Mouse (Mus musculus) hematopoietic stem cell, adult 5-6 weeks (primary cell): ENCODE measurements around the gene Bco1. TPM values are rescaled to one million over a fixed set of nuclear protein-coding genes. Genes with fewer than 3 reads are reported as not detected.

ENCODE experiments used
- ATAC-seq, 2 experiments: fragments of 125-278 bp in 1 of 2; replicated peaks in 1 of 2; 2 replicates each; pipeline ENCODE4 v1.8.0; 2016 to 2017; ENCODE audit warnings: inconsistent platforms in 2 of 2, mild to moderate bottlenecking in 2 of 2, moderate number of reproducible peaks in 2 of 2, low read depth in 1 of 2, moderate TSS enrichment in 1 of 2; ENCODE audit not compliant: low FRiP score in 2 of 2, poor library complexity in 2 of 2, severe bottlenecking in 2 of 2, insufficient read depth in 1 of 2, low TSS enrichment in 1 of 2
- total RNA-seq: library from RNA; stranded (forward); fragments of 172-1452, 232-1000 nt; gene quantifications from 2 replicates; pipeline ENCODE4 v1.2.3, GENCODE M21; 2017

The Bco1 gene
- total RNA-seq, 1 experiment from 2014 or later, result 0.40 TPM

DNA sequence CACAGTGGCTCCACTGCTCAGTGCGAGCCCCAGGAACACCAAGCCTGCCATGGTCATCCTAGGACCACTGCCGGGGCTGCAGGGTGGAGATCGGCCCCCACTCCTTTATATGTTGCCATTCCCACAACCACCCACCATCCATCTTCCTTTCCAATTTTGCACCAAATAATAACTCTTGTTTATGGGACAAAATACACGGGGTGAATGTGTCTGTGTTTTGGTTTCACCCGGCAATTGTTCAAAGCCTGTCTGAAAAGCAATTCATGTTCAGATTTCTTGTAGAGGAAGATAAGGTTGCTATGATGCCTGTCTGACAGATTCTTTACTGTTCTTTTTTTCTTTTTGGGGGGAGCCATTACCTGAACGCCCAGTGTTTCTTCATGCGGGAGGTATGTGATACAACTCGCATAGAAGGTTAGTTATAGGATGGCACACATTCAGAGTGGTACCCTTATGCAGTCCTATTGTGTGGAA is 13.2 kb upstream of the Bco1 start, which contains the start of gene Pkd1l2:
Gene Pkd1l2, minus strand, starts transcription at position 51 of the 474 bp plus-strand sequence.
- no peak for ATAC-seq

DNA sequence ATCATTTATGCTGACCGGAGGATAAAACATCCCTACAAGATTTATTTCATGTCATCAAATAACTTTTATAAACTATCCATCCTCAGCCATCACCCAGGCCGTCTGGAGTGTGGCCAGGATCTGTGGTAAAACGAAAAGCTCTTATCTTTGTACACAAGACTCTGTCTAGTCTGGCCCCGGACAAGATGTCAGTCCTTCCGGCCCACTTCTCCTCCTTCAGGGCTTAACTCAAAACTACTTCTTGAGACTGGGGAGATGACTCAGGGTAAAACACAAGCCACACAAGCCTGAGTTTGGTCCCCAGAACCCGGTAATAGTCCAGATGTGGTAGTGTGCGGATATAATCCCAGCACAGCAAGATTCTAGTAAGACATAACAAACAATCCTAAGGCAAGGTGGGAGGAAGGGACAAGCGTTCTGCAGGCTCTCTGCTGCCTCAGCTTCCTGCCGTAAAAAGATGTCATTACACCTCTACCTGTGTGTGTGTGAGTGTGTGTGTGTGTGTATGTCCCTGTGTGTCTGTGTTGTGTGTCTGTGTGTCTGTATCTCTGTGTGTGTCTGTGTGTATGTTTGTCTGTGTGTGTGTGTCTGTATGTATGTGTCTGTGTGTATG is 12.6 kb upstream of the Bco1 start:
- ATAC-seq, result peak; percentile 79 to 81

DNA sequence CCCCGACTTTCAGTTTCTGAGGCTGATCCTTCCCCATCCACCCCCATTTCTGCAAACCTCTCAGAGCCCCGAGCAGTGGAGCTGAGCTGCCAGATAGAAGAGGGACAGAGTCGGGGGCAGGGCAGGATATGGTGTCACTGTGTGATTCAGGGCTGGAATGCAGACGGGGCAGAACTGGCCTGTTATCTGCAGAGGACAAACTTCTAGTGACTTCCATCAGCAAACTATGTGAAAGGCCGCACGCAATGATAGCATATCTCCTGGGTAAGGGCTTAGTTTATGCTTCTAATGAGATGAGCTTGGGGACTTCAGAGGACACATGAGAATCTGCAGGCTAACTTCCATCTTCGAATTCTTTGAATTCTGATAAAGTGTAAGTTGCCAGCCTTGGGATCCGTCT is 10.1 kb upstream of the Bco1 start:
- peak; percentile 24 to 32; a peak in 1 of 4 replicates for ATAC-seq

DNA sequence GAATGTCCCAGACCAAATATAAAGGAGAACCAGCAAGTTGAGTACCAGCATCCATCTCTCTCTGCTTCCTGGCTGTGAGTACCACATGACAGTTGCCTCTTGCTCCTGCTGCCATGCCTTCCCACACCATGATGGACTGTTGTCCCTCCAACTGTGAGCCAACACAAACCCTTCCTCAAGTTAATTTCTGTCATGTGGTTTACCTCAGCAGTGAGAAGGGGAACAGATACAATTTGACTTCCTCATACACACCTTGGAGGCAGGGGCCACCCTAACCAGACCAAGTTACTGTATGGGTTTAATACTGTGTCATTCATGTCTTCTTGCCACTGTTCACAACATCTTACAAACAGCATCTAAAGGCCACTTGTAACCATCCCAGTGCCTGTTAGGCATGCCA is 8.6 kb upstream of the Bco1 start:
- no peak for ATAC-seq

DNA sequence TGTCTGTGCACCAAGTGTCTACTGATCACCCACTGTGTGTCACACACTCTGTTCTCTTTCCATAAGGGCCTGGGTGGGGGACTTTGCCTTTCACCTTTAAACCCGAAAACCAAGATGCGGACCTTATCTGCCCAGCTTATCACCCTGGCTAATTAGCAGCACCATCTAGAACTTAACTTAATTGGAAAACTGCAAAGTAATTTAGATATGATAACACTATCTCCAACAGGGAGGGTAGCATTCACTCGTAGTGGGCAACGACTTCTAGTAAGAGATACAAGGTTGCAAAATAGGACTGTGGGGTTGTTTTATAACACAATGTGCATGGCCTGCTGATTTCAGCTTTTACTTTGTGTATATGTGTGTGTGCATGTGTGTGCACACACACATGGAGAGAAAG is 5.9 kb upstream of the Bco1 start:
- no peak for ATAC-seq

DNA sequence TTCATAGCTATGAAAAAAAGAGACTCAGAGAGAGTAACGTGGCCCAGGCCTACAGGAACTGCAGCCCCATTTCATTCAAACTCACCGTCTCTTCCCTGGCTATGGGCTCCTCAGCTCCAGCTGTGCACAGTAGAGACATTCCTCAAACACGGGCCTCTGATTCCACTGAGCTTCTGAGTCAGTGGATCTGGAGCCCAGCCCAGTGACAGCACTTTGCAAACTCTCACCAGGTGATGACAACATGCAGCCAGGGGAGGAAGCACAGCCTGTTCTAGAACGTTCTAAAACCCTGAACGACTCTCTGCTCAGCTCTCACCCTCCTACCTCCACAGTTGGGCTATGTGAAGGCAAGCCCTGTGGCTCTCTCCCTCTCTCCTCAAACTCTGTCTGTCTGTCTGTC is 1.6 kb upstream of the Bco1 start:
- no peak for ATAC-seq

DNA sequence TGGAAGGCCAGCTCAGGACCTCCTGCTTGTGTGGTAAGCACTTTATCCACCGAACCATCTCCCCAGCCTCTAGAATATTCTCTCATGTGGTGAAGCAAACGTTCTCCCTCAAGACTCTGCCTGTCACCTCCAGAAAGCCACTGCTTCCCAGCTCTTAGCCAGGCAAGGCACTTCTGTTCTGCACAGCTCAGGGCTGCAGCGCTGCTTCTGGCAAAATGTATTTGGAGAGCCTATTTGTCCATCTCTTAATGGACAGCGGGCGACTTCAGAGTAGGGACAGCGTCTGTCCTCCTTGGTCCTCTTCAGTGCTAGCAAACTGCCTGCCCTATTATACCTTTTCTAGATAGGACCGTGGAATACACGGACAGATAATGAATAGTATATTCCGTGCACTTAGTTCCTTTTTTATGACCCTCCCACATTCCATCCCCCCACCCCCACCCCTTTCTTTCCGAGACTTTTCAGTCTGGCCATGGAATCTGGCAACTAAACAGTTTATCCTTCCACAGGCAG is 1.5 kb downstream of the Bco1 start:
- no peak for ATAC-seq

DNA sequence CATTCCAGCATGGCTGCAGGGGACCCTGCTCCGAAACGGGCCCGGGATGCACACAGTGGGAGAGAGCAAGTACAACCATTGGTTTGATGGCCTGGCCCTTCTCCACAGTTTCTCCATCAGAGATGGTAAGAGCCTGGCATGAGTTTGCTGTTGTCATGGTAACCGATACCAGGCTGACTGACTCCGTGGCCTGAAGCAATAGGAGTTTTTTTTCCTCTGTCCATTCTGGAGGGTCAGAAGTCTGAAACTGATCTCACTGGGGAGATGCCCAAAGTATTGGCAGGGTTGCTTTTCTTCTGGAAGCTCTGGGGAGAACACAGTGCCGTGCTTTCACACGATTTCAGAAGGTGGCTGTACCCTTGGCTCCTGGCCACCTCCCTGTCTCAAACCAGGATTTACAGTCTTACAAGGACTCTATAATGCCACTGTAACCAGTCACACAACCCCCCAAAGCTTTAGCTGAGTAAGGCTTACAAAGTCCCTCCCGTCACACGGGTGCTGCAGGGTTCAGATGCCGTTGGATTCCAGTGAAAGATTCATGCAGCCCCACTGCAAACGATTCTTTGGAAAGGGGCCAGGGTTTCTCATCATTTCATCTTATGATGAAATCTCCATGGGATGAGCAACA is 2.0 kb downstream of the Bco1 start:
- no peak for ATAC-seq

DNA sequence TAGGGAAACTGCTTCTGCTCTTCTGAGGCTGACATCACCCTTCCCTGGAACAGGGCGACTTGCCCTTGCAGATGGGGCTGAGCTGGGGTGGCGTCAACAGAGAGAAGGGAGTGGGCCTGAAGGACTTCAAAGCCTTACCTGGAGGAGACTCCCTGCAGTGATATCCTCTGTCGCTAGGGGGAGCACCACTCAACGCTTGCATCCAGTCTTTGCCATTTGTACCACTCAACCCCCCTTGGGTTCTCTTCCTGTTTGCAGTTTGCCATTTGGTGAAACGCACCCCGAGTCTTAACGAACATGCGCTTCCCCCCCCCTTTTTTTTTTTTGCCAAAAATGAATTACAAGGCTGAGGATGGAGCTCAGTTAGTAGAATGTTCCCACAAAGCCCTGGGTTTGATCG is 11.9 kb downstream of the Bco1 start:
- ATAC-seq, result peak; percentile 85 to 89

DNA sequence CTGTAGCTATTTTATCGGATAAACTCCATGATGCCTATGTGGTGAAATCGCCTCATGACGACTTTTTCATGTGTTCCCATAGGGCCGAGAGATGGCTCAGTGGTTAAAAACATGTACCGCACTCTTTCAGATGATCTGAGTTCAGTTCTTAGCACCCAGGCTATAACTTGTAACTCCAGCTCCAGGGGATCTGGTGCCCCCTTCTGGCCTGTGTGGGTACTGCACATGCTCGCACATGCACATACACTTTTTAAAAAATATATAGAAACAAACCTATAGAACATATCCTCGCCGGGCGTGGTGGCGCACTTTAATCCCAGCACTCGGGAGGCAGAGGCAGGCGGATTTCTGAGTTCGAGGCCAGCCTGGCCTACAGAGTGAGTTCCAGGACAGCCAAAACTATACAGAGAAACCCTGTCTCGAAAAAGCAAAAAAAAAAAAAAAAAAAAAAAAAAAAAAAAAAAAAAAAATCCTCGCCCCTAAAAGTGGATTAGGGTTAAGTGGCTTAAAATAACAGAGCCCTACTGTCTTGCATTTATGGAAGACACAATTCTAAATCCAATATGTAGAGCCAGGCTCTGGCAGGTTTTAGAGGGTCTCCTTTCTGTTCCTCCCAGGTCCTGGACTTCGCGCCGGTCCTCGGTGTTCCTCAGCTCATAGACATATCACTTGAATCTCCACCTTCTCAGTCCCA is 13.5 kb downstream of the Bco1 start:
- ATAC-seq, result no peak

DNA sequence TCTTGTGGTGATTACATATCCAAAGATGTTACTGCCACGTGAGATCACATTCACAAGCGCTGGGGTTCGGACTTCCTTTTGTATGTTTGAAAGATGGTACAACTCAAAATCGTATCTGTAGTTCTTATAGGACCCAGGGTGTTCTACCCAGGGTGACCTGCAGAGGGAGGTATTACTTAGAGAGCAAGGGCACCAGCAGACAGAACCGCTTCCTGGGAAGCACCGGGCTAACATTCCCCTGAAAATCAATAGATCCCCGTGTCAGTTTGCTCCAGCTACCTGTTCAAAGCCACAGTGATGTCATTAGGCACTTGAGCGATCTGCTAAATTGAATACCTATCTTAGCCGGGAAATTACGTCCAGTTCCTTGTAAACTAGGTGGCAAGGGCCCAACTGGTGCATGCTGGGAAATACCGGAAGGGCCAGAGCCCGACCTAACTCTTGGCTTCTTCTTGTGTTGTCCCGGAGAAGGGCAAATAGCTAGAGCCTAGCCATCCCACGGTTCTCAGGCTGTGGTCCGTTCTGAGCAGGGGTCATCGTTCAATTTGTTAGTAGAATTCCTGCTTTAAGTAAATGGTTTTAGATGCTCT is 14.2 kb downstream of the Bco1 start:
- no peak for ATAC-seq

DNA sequence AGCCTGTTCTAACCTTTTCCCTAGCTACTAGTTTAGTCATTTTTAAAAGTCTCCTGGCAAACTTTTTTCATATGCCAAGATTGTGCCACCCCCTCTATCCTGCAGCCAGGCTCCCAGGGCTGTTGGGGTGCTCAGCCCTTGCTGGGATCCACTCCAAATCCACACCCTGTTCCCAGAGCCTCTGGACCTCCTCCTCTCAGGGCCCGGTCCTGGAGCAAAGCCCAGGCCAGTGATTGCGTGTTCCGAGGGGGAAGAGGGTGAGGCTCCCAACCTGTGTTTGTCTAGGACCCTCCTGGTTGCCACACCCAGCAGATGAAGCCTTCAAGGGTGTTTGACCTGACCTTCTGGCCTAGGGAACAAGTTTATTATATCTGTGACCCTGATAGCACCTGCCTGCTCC is 16.0 kb downstream of the Bco1 start:
- ATAC-seq, result no peak

DNA sequence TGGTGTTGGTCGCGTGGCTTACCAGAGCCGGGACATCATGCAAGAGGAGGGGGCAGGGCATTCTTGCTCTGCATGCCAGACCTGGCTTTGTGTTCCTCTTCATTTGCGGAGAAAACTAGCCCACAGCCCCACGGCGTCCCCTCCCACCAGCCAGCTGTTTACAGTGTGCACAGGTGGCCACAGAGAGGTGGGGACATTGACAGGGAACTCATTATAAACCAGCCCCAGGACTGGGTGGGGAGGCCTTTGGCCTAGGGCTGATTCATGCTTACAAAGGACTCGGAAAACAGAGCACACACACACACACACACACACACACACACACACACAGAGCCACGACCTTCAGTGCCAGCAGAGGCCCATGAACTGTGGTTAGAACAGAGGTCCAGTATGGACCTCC is 16.6 kb downstream of the Bco1 start:
- ATAC-seq, result no peak

DNA sequence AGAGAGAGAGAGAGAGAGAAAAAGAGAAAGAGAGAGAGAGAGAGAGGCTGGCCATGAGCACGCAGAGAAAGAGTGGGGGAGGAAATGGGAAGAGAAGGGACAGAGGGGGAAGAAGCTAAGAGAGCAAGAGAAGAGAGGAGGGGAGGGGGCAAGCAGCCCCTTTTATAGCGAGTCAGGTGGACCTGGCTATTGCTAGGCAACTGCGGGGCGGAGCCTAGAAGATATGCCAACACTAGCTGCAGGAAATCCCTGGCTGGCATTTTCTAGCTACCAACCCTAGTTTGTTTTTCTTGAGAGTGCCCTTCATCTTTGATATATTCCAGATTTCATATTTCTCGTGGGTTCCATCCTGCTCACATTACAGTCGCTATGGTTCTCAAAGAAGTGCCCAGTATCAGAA is 19.4 kb downstream of the Bco1 start:
- no peak for ATAC-seq

DNA sequence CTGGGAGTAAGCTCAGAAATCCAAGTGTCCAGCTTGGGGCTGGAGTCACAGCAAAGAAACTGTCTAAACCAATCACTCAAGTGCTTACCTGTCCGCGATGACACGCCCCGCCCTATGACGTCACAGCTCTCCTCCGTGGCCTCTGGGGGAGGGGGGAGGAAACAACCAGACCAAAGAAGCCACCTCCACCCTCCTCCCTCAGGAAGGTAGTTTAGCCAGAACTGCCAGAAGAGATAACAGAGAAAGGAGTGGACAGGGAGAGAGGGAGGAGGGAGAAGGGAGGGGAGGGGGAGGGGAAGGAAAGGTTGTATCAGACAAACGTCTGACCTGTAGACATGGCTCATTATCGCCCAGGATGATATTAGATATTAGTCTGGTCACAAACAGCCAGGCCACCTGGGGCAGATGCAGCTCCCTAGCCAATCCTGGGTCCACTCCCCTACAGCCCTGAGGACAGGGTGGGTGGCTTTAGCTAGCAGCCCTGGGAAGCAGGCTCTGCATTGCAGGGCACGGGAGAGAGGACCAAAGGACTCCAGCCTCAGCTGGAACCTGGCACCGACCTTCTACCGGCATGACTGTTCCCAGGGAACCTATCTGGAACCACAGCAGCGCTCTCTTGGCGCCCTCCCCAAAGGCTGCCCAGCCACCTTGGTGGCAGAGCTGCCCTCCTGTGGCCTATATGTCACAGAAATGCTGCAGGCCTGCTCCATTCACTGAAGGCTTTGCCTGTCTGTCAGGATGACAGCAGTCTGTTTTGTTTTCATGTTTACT is 20.2 kb downstream of the Bco1 start:
- ATAC-seq, result peak in 1 of 2 experiments; percentile 42; a peak in 1 of 4 replicates

DNA sequence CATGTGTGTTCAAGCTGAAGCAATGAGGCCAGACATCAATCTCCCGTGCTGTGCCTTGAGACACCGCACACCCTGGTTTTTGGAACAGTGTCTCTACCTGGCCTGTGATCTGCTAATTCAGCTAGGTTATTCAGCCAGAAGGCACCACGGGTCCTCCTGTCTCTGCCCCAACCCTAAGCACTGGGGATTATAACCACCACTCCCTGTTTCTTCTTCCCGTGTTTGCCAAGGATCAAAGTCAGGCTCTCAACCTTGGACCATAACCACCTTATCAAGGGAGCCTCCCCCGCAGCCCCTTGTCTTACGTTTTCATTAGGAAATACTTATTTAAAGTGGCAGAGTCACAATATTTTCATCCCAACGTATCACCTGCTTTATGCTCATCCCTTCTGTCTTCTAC is 20.9 kb downstream of the Bco1 start:
- ATAC-seq, result no peak

DNA sequence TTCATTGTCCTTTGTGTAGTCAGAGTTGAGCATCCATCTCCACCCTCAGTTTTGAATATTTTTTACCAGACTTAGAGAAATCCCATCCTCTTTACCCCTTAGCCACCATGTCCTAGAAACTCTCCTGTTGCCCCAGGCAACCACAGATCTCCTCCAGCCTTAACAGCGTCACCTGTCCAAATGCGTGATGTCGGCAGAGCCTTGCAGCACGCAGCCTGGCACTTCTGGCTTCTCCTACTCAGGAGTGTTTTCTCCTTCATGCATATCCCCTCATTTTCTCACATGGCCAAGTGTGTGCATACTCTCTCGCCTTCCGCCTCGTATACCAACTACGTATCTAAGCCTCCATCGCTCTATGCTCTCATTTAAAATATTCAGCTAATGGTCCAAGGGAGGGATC is 22.8 kb downstream of the Bco1 start:
- ATAC-seq, result no peak
